Mouse (Mus musculus) cerebellum, adult 8-10 months (tissue): ENCODE data around the gene Mlxipl.

Experiments
- DNase-seq: peaks from one replicate; pipeline ENCODE4 v3.0.0; 2022

Mlxipl gene

GRCm38 (mm10) chr5:135080539-135080938 is 9.2 kb upstream of the Mlxipl start:
- DNase-seq, result no peak

GRCm38 (mm10) chr5:135086871-135087270 is 2.8 kb upstream of the Mlxipl start:
- no peak for DNase-seq

- DNase-seq, result no peak
These were observed 11.3 kb downstream of the Mlxipl start for GRCm38 (mm10) chr5:135100981-135101380.

GRCm38 (mm10) chr5:135103999-135104660 is 14.4 kb downstream of the Mlxipl start:
- no peak for DNase-seq

GRCm38 (mm10) chr5:135106758-135107256 is 17.1 kb downstream of the Mlxipl start:
- DNase-seq, result peak; percentile 19

GRCm38 (mm10) chr5:135107521-135108501 is 18.1 kb downstream of the Mlxipl start:
- peak; percentile 44 for DNase-seq

GRCm38 (mm10) chr5:135109017-135109416 is 19.3 kb downstream of the Mlxipl start:
- DNase-seq, result no peak

- no peak for DNase-seq
These were observed 19.7 kb downstream of the Mlxipl start for GRCm38 (mm10) chr5:135109426-135109825.

GRCm38 (mm10) chr5:135109976-135110375 is 20.3 kb downstream of the Mlxipl start:
- no peak for DNase-seq

GRCm38 (mm10) chr5:135113782-135114181 is 24.1 kb downstream of the Mlxipl start:
- no peak for DNase-seq

GRCm38 (mm10) chr5:135115241-135115640 is 25.6 kb downstream of the Mlxipl start:
- no peak for DNase-seq

- peak; percentile 63 for DNase-seq
These were observed 28.9 kb downstream of the Mlxipl start for GRCm38 (mm10) chr5:135118589-135119081.

- no peak for DNase-seq
These were observed 31.1 kb downstream of the Mlxipl start for GRCm38 (mm10) chr5:135120753-135121152.

- no peak for DNase-seq
These were observed 36.4 kb downstream of the Mlxipl start for GRCm38 (mm10) chr5:135126121-135126520.

- no peak for DNase-seq
These were observed 38.0 kb downstream of the Mlxipl start for GRCm38 (mm10) chr5:135127669-135128068.

GRCm38 (mm10) chr5:135129747-135130146 is 40.1 kb downstream of the Mlxipl start:
- DNase-seq, result no peak

GRCm38 (mm10) chr5:135133736-135134405 is 44.2 kb downstream of the Mlxipl start:
- no peak for DNase-seq

- no peak for DNase-seq
These were observed 44.8 kb downstream of the Mlxipl start for GRCm38 (mm10) chr5:135134534-135134933.

GRCm38 (mm10) chr5:135139881-135140280 is 50.2 kb downstream of the Mlxipl start:
- no peak for DNase-seq

- no peak for DNase-seq
These were observed 54.8 kb downstream of the Mlxipl start for GRCm38 (mm10) chr5:135144469-135144868.

- DNase-seq, result no peak
These were observed 55.8 kb downstream of the Mlxipl start for GRCm38 (mm10) chr5:135145532-135145931.

- no peak for DNase-seq
These were observed 56.3 kb downstream of the Mlxipl start for GRCm38 (mm10) chr5:135145955-135146354.

- DNase-seq, result no peak
These were observed 59.0 kb downstream of the Mlxipl start for GRCm38 (mm10) chr5:135148715-135149052.
